Mouse (Mus musculus): ENCODE data around the gene Celf2. TPM values are rescaled to one million over a fixed set of nuclear protein-coding genes. Genes with fewer than 3 reads are reported as not detected.
A peak's percentile ranks its signal among the peaks of the same experiment; 100 is the strongest.

Celf2 gene
- polyA plus RNA-seq, 1 experiment from 2014 or later = 13.6 TPM

DNA sequence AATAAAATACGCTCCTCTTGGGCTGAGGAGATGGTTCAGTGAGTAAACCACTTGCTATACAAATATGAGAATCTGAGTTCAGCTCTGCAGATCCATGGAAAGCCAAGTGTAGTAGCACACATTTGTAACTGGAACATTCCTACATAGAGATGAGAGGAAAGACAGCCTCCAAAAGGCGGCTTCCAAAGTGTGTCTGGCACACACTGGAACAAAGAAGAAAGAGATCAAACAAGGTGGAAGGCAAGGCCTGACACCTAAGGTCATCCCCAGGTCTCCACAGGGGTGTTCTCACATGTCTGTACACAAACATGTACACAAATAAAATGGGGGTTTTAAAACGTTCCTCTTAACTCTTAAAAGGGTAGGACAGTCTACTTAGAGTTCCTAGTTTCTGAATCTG lies 791.4 kb downstream of the Celf2 start:
- H3K4me3 ChIP-seq = no peak overlapping the region
- H3K4me2 ChIP-seq = peak overlapping the region; percentile 22; the same call in 1 of the 2 replicates
- ATAC-seq = no peak
- 32% methylated on average over 3 of the region's 3 CpGs for WGBS (ENCODE audit: insufficient replicate concordance)
- peaks cover 9% of the 10 kb centered on the region for H3K4me1 ChIP-seq
- no peaks in the 10 kb centered on the region for H3K27me3 ChIP-seq (replicated peaks)
- H3K36me3 ChIP-seq = no peaks in the 10 kb centered on the region
- no peaks in the 10 kb centered on the region for H3K9me3 ChIP-seq (replicated peaks)
- H3K27ac ChIP-seq = no peak overlapping the region
- H3K9ac ChIP-seq = no peak overlapping the region

GRCm38 (mm10) chr2:6715562-6715961 lies 793.8 kb downstream of the Celf2 start:
- H3K4me3 ChIP-seq = no peak overlapping the region
- no peak overlapping the region for H3K9ac ChIP-seq
- ATAC-seq = no peak
- no peak overlapping the region for H3K27ac ChIP-seq
- H3K4me2 ChIP-seq = no peak overlapping the region
- 70% methylated on average over 3 of the region's 3 CpGs for WGBS (ENCODE audit: insufficient replicate concordance)
- no peaks in the 10 kb centered on the region for H3K36me3 ChIP-seq
- H3K4me1 ChIP-seq = no peaks in the 10 kb centered on the region
- no peaks in the 10 kb centered on the region for H3K9me3 ChIP-seq (replicated peaks)
- H3K27me3 ChIP-seq (replicated peaks) = no peaks in the 10 kb centered on the region

DNA sequence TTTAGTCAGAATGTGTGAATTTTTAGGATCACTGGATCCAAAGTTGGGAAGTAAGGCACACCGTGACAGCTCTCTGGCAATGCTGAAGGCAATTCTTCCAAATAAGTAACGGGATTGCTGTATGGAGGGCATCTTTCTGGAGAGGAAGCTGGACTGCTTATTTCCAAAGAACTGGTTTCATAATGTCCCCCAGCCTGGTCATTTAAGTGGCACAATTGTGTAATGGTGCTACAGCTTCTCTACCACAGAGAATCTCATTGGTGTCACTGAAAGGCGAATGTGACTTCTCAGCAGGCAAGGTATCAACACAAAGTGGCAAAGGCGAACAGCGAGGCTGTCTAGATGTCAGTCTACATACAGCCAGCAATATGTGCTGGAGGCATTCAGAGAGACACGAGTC lies 795.8 kb downstream of the Celf2 start:
- no peak overlapping the region for H3K9ac ChIP-seq
- no peak for ATAC-seq

DNA sequence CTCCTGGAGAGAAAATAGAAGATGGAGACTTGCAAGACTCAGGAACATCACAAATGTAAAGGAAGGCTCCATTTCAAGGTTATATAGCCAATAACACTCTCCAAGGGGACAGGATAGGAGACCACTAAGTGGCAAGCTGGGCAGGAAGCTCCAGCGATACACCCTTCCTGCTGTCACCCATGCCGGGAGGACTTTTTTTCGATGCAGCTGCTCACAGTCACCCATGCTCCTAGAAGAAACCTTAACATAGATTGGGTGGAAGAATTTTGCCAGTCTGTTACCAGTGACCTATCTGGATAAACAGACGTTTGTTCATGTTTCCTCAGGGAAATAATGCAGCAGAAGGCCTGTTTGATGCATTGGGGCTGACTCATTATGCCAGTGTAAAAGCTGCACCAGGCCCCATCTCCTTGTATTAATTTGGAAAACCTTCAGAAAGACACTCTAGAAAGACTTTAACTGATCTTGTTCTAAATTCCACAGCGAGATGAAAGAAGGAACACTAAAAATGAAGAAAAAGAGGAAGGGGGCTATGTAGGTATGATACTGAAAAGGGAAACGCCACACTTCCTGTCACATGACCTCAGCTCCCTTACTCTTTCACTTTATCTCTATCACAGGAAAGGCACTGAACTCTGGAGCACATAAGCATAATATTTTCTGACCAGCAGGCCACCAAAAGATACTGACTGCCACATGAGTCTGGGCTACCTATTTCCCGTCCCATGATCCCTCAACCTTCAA lies 798.5 kb downstream of the Celf2 start:
- Histone ChIP-seq H3K27me3 (replicated peaks) (no peaks in the 10 kb centered on the region), H3K9me3 (replicated peaks) (no peaks in the 10 kb centered on the region), H3K27ac (peak overlapping the region; percentile 30), H3K4me2 (peak overlapping the region; percentile 8; the same call in 1 of the 2 replicates), H3K36me3 (no peaks in the 10 kb centered on the region), H3K9ac (no peak overlapping the region), H3K4me1 (peaks cover 7% of the 10 kb centered on the region; the same call in 1 of the 2 replicates), H3K4me3 (no peak overlapping the region)
- 26% methylated on average over 7 of the region's 7 CpGs for WGBS (ENCODE audit: insufficient replicate concordance)
- ATAC-seq = peak; percentile 46; the same call in 1 of the 2 replicates

More for the DNA sequence above, 795.8 kb downstream of the Celf2 start:
- Histone ChIP-seq H3K4me2 (no peak overlapping the region), H3K27me3 (replicated peaks) (no peaks in the 10 kb centered on the region), H3K4me1 (no peaks in the 10 kb centered on the region), H3K36me3 (no peaks in the 10 kb centered on the region), H3K27ac (no peak overlapping the region), H3K9me3 (replicated peaks) (no peaks in the 10 kb centered on the region), H3K4me3 (no peak overlapping the region)
- WGBS (ENCODE audit: insufficient replicate concordance) = 70% methylated on average over 6 of the region's 6 CpGs

- Histone ChIP-seq H3K9ac (no peak overlapping the region), H3K4me2 (no peak overlapping the region), H3K4me3 (no peak overlapping the region), H3K9me3 (replicated peaks) (no peaks in the 10 kb centered on the region), H3K27me3 (replicated peaks) (no peaks in the 10 kb centered on the region), H3K27ac (peak overlapping the region; percentile 37; the same call in 1 of the 2 replicates), H3K4me1 (peaks cover 28% of the 10 kb centered on the region), H3K36me3 (no peaks in the 10 kb centered on the region)
- ATAC-seq = no peak
- 41% methylated on average over 5 of the region's 5 CpGs for WGBS (ENCODE audit: insufficient replicate concordance)
Measured at GRCm38 (mm10) chr2:6707959-6708519, 801.3 kb downstream of the Celf2 start.

DNA sequence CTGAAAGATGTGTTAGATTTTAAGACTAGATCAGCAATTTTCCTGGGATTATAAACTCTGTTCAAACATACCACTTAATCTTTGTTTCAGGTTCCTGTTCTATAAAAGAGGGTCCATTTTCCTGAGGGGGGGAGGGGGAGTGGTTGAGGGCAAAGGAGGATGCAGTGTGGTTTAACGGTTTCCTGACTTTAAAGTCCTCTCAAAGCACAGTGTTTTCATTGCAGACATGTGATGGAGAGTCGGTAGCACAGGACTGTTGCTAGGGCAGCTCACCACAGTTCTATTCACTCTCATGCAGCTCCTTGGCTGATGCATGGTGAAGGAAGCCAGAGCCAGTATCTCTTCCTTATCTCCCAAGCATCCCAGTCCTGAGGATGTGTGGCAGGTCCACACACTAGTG lies 802.1 kb downstream of the Celf2 start:
- Histone ChIP-seq H3K27ac (no peak overlapping the region), H3K9me3 (replicated peaks) (no peaks in the 10 kb centered on the region), H3K4me1 (peaks cover 30% of the 10 kb centered on the region), H3K9ac (no peak overlapping the region), H3K4me2 (no peak overlapping the region), H3K27me3 (replicated peaks) (no peaks in the 10 kb centered on the region), H3K4me3 (no peak overlapping the region), H3K36me3 (no peaks in the 10 kb centered on the region)
- 0 out of 2 replicates have a peak, but pooled peaks have one; percentile 17 for ATAC-seq
- WGBS (ENCODE audit: insufficient replicate concordance) = 5% methylated on average over 2 of the region's 2 CpGs

DNA sequence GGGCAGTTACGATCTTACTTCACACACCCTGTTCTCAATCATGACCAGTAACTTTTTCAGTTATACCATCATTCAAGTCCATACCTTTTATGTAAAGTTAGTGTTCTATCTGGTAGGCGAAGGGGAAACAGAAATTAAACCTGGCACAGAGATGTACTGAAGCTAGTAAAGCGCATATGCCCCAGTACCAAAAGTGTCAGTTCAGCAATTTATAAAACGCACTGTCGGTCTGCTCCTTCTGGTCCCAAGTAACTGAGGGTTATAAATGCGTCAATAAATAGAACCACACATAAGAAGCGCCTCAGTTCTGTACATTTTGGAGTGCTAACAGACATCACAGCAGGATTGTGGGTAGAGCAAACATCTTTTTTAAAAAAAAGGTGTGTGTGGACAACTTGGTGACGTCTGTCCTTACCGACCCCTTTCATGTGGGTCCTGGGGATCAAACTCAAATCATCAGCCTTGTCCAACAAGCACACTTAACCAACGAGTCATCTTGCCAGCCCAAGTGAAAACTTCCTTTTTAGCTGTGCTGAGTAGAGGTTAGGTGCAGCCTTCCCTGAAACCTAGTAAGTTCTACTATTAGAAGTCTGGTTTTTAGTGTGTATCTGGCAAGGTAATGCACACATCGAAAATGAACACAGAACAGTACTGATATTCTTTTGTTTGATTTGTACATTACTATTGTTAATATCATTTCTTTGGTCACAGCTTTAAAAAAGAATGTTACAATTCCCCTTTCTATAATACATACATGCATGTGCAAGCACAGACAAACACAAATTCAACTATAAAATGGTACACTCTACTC lies 803.2 kb downstream of the Celf2 start:
- Histone ChIP-seq H3K4me1 (peaks cover 30% of the 10 kb centered on the region), H3K9ac (no peak overlapping the region), H3K27ac (no peak overlapping the region), H3K4me2 (no peak overlapping the region), H3K4me3 (no peak overlapping the region), H3K9me3 (replicated peaks) (no peaks in the 10 kb centered on the region), H3K36me3 (no peaks in the 10 kb centered on the region), H3K27me3 (replicated peaks) (no peaks in the 10 kb centered on the region)
- 64% methylated on average over 11 of the region's 11 CpGs for WGBS (ENCODE audit: insufficient replicate concordance)
- no peak for ATAC-seq

GRCm38 (mm10) chr2:6705475-6705874 lies 803.9 kb downstream of the Celf2 start:
- Histone ChIP-seq H3K9ac (no peak overlapping the region), H3K4me2 (no peak overlapping the region), H3K9me3 (replicated peaks) (no peaks in the 10 kb centered on the region), H3K4me3 (no peak overlapping the region), H3K4me1 (peaks cover 30% of the 10 kb centered on the region), H3K27me3 (replicated peaks) (no peaks in the 10 kb centered on the region), H3K27ac (no peak overlapping the region), H3K36me3 (no peaks in the 10 kb centered on the region)
- ATAC-seq = no peak
- WGBS (ENCODE audit: insufficient replicate concordance) = 58% methylated on average over 7 of the region's 7 CpGs

- 38% methylated on average over 1 of the region's 1 CpGs for WGBS (ENCODE audit: insufficient replicate concordance)
- H3K4me2 ChIP-seq = no peak overlapping the region
- no peak overlapping the region for H3K9ac ChIP-seq
- H3K4me1 ChIP-seq = peaks cover 30% of the 10 kb centered on the region
- no peak overlapping the region for H3K27ac ChIP-seq
- H3K27me3 ChIP-seq (replicated peaks) = no peaks in the 10 kb centered on the region
- no peak; the same call in 1 of the 2 replicates for ATAC-seq
- H3K4me3 ChIP-seq = no peak overlapping the region
- H3K9me3 ChIP-seq (replicated peaks) = no peaks in the 10 kb centered on the region
- H3K36me3 ChIP-seq = no peaks in the 10 kb centered on the region
Measured at GRCm38 (mm10) chr2:6704804-6705203, 804.6 kb downstream of the Celf2 start.

DNA sequence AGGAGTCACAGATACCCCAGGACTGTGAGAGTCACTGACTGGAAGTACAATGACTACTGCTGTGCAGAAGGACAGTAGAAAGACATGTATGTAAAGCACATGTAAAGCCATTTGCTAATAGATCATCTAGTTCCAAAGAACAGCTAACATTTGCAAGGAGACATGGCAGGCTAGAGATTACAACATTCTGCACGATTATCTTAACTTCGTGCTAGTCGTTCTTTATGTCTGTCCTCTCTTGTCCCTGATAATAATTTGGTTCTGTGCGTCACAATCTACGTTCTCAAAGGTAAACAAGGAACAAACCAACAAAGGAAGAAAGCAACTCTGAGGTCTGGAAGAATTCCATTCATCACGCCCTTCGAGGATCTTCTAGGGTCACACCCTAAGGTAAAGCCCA lies 805.0 kb downstream of the Celf2 start:
- Histone ChIP-seq H3K27ac (no peak overlapping the region), H3K4me3 (no peak overlapping the region), H3K36me3 (no peaks in the 10 kb centered on the region), H3K9ac (no peak overlapping the region), H3K27me3 (replicated peaks) (no peaks in the 10 kb centered on the region), H3K9me3 (replicated peaks) (no peaks in the 10 kb centered on the region), H3K4me1 (peaks cover 30% of the 10 kb centered on the region), H3K4me2 (no peak overlapping the region)
- peak; percentile 57 for ATAC-seq
- WGBS (ENCODE audit: insufficient replicate concordance) = 31% methylated on average over 7 of the region's 7 CpGs

- Histone ChIP-seq H3K9me3 (replicated peaks) (no peaks in the 10 kb centered on the region), H3K36me3 (no peaks in the 10 kb centered on the region), H3K4me3 (no peak overlapping the region), H3K27ac (no peak overlapping the region), H3K4me2 (no peak overlapping the region), H3K9ac (no peak overlapping the region), H3K27me3 (replicated peaks) (no peaks in the 10 kb centered on the region), H3K4me1 (0 out of 2 replicates have a peak, but pooled peaks cover 3% of the 10 kb centered on the region)
- WGBS (ENCODE audit: insufficient replicate concordance) = 62% methylated on average over 1 of the region's 1 CpGs
- no peak for ATAC-seq
Measured at GRCm38 (mm10) chr2:6696326-6696725, 813.0 kb downstream of the Celf2 start.
